Mouse (Mus musculus): ENCODE measurements around the gene Chrna4.

Gene Chrna4

DNA sequence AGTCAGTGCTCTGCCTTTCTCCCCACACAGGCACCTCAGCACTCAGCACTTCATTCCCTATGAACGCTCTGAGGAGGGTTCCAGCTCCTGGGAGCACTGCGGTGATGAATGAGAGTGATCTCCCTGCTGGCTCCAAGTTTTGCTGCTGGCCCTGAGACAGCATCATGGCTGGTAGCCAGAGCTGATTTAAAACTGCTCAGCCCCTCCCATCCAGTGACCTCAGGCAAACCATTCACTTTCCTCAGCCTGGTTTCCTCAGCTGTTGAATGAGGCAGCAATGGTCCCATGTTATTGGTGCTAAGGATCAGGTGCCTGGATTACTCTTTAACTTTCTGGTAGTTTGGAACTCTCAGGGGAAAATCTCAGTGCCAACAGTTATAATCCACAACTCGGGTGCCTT lies at the start of gene Chrna4:
TSS of gene Chrna4 (minus strand) at position 110 of the 400 bp plus-strand sequence.
- Histone ChIP-seq H3K27me3 (ENCODE audit: insufficient read depth, low read length) (peaks cover 56% of the 10 kb centered on the region), H3K4me3 (replicated peaks; ENCODE audit: low read length) (no peak within 1 kb of the TSS), H3K4me1 (replicated peaks; ENCODE audit: low read depth, low read length) (peaks cover 44% of the 10 kb centered on the region), H3K36me3 (ENCODE audit: insufficient read depth, low read length) (no peaks in the 10 kb centered on the region), H3K9me3 (ENCODE audit: low read length) (no peaks in the 10 kb centered on the region)
- TF ChIP-seq NANOG (IDR thresholded peaks at IDR 0.05; ENCODE audit: borderline replicate concordance, low read length) (no peak), CTCF (conservative IDR thresholded peaks at IDR 0.05; ENCODE audit: low read length) (no peak), POU5F1 (IDR thresholded peaks at IDR 0.05; ENCODE audit: borderline replicate concordance, low read length) (no peak)

DNA sequence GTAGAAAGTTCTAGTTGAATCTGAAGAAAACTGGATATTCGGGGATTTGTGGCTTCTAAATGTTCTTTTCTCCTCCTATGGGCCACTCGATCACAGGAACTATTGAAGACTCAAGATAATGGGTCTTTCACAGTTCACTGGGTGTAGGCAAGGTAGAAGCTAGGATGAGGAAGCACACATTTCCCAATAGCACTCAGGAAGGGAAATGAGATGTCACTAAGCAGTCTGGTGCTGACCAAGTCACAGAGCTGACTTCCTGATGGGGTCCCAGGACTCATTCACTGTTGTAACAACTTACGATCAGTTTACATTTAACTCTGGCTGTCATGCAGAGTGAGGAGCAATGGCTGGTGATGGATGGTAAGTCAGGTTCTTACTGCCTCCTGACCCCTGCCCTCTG lies 46.8 kb upstream of the Chrna4 start:
- H3K9me3 ChIP-seq (ENCODE audit: low read length), result no peaks in the 10 kb centered on the region
- no peaks in the 10 kb centered on the region for H3K36me3 ChIP-seq (ENCODE audit: insufficient read depth, low read length)
- no peak overlapping the region for H3K4me3 ChIP-seq (replicated peaks; ENCODE audit: low read length)
- peaks cover 4% of the 10 kb centered on the region; the same call in 1 of the 2 replicates for H3K27me3 ChIP-seq (ENCODE audit: insufficient read depth, low read length)
- TF ChIP-seq CTCF (conservative IDR thresholded peaks at IDR 0.05; ENCODE audit: low read length) (no peak), POU5F1 (IDR thresholded peaks at IDR 0.05; ENCODE audit: borderline replicate concordance, low read length) (no peak), NANOG (IDR thresholded peaks at IDR 0.05; ENCODE audit: borderline replicate concordance, low read length) (no peak)
- H3K4me1 ChIP-seq (replicated peaks; ENCODE audit: low read depth, low read length), result peaks cover 11% of the 10 kb centered on the region

DNA sequence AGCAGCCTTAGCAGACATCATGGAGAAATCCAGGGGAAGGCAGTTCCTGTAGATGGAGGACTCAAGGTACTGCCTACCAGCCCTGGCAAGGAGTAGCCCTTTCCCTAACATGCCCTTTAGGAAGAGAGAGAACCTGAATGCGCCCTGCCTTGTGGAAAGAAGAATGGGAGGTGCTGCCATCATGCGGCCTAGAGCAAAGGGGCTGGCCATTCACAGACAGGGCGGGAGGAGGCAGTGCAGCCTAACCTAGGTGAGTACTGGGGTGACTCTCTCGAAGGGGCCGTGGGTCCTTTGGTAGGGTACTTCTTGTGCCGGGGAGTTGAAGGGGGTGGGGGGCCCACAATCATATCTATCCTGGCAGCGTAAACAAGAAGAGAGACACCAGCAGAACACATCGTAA lies 41.7 kb upstream of the Chrna4 start:
- Histone ChIP-seq H3K4me3 (replicated peaks; ENCODE audit: low read length) (no peak overlapping the region), H3K36me3 (ENCODE audit: insufficient read depth, low read length) (no peaks in the 10 kb centered on the region), H3K27me3 (ENCODE audit: insufficient read depth, low read length) (no peaks in the 10 kb centered on the region), H3K9me3 (ENCODE audit: low read length) (no peaks in the 10 kb centered on the region), H3K4me1 (replicated peaks; ENCODE audit: low read depth, low read length) (peaks cover 14% of the 10 kb centered on the region)
- no peak for TF ChIP-seq POU5F1 (IDR thresholded peaks at IDR 0.05; ENCODE audit: borderline replicate concordance, low read length)
- no peak for TF ChIP-seq CTCF (conservative IDR thresholded peaks at IDR 0.05; ENCODE audit: low read length)
- no peak for TF ChIP-seq NANOG (IDR thresholded peaks at IDR 0.05; ENCODE audit: borderline replicate concordance, low read length)

DNA sequence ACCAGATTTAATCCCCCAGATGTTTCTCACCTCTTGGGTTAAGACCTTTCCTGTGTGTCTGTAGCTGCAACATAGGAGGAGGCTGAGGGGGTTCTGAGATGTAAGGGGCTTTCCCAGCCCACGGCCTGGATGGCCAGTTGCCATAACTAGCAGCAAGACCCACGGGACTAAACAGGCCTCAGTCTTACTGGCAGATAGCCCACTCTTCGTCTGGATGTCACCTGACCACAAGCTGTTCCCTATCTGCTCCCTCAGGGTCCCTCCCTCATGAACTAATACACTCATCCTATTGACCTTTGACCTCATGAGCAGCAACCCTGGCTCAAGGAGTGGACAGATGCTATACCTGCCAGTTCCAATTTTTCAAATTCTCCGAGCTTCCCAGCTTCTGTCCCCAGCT lies 40.6 kb upstream of the Chrna4 start:
- H3K9me3 ChIP-seq (ENCODE audit: low read length), result no peaks in the 10 kb centered on the region
- H3K4me3 ChIP-seq (replicated peaks; ENCODE audit: low read length), result no peak overlapping the region
- no peaks in the 10 kb centered on the region for H3K27me3 ChIP-seq (ENCODE audit: insufficient read depth, low read length)
- TF ChIP-seq POU5F1 (IDR thresholded peaks at IDR 0.05; ENCODE audit: borderline replicate concordance, low read length) (no peak), CTCF (conservative IDR thresholded peaks at IDR 0.05; ENCODE audit: low read length) (no peak), NANOG (IDR thresholded peaks at IDR 0.05; ENCODE audit: borderline replicate concordance, low read length) (no peak)
- H3K36me3 ChIP-seq (ENCODE audit: insufficient read depth, low read length), result no peaks in the 10 kb centered on the region
- peaks cover 14% of the 10 kb centered on the region for H3K4me1 ChIP-seq (replicated peaks; ENCODE audit: low read depth, low read length)

- TF ChIP-seq CTCF (conservative IDR thresholded peaks at IDR 0.05; ENCODE audit: low read length) (no peak), POU5F1 (IDR thresholded peaks at IDR 0.05; ENCODE audit: borderline replicate concordance, low read length) (no peak), NANOG (IDR thresholded peaks at IDR 0.05; ENCODE audit: borderline replicate concordance, low read length) (no peak)
- no peak overlapping the region for H3K4me3 ChIP-seq (replicated peaks; ENCODE audit: low read length)
- peaks cover 4% of the 10 kb centered on the region; the same call in 1 of the 2 replicates for H3K9me3 ChIP-seq (ENCODE audit: low read length)
- peaks cover 6% of the 10 kb centered on the region for H3K4me1 ChIP-seq (replicated peaks; ENCODE audit: low read depth, low read length)
- no peaks in the 10 kb centered on the region for H3K36me3 ChIP-seq (ENCODE audit: insufficient read depth, low read length)
- H3K27me3 ChIP-seq (ENCODE audit: insufficient read depth, low read length), result no peaks in the 10 kb centered on the region
These were observed 37.5 kb upstream of the Chrna4 start for GRCm38 (mm10) chr2:181080886-181081285.

GRCm38 (mm10) chr2:181079518-181079917 lies 36.2 kb upstream of the Chrna4 start:
- H3K9me3 ChIP-seq (ENCODE audit: low read length), result peaks cover 17% of the 10 kb centered on the region
- TF ChIP-seq CTCF (conservative IDR thresholded peaks at IDR 0.05; ENCODE audit: low read length) (no peak), NANOG (IDR thresholded peaks at IDR 0.05; ENCODE audit: borderline replicate concordance, low read length) (no peak), POU5F1 (IDR thresholded peaks at IDR 0.05; ENCODE audit: borderline replicate concordance, low read length) (no peak)
- no peak overlapping the region for H3K4me3 ChIP-seq (replicated peaks; ENCODE audit: low read length)

GRCm38 (mm10) chr2:181078908-181079307 lies 35.6 kb upstream of the Chrna4 start:
- peaks cover 6% of the 10 kb centered on the region for H3K4me1 ChIP-seq (replicated peaks; ENCODE audit: low read depth, low read length)
- H3K4me3 ChIP-seq (replicated peaks; ENCODE audit: low read length), result no peak overlapping the region
- H3K9me3 ChIP-seq (ENCODE audit: low read length), result peaks cover 19% of the 10 kb centered on the region
- no peaks in the 10 kb centered on the region for H3K36me3 ChIP-seq (ENCODE audit: insufficient read depth, low read length)
- H3K27me3 ChIP-seq (ENCODE audit: insufficient read depth, low read length), result no peaks in the 10 kb centered on the region
- no peak for TF ChIP-seq CTCF (conservative IDR thresholded peaks at IDR 0.05; ENCODE audit: low read length)
- TF ChIP-seq POU5F1 (IDR thresholded peaks at IDR 0.05; ENCODE audit: borderline replicate concordance, low read length), result no peak

More at GRCm38 (mm10) chr2:181079518-181079917, 36.2 kb upstream of the Chrna4 start:
- Histone ChIP-seq H3K36me3 (ENCODE audit: insufficient read depth, low read length) (no peaks in the 10 kb centered on the region), H3K27me3 (ENCODE audit: insufficient read depth, low read length) (no peaks in the 10 kb centered on the region), H3K4me1 (replicated peaks; ENCODE audit: low read depth, low read length) (peaks cover 6% of the 10 kb centered on the region)

DNA sequence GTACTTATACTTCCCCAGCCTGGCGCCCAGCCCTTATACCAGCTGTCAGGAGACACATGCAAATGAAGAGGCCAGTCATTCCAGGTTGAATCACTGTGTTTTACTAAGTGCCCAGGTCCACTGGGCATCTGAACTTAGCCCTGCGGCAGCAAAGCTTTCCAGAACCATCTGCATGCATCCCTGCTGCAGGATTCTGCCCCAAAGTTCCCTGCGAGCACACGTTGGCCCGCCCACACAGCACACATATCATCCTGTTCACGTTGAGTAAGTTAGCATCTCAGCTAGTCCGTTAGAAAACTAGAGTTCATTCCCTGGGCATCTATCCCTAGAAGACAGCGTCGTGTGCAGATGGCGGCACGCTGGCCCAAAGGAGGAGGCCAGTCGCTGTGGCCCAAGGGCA lies 32.2 kb upstream of the Chrna4 start:
- no peak for TF ChIP-seq CTCF (conservative IDR thresholded peaks at IDR 0.05; ENCODE audit: low read length)
- no peak for TF ChIP-seq POU5F1 (IDR thresholded peaks at IDR 0.05; ENCODE audit: borderline replicate concordance, low read length)
- TF ChIP-seq NANOG (IDR thresholded peaks at IDR 0.05; ENCODE audit: borderline replicate concordance, low read length), result no peak
- Histone ChIP-seq H3K27me3 (ENCODE audit: insufficient read depth, low read length) (no peaks in the 10 kb centered on the region), H3K4me3 (replicated peaks; ENCODE audit: low read length) (no peak overlapping the region), H3K4me1 (replicated peaks; ENCODE audit: low read depth, low read length) (0 out of 2 replicates have a peak, but pooled peaks cover under 1% of the 10 kb centered on the region), H3K9me3 (ENCODE audit: low read length) (peaks cover 19% of the 10 kb centered on the region), H3K36me3 (ENCODE audit: insufficient read depth, low read length) (no peaks in the 10 kb centered on the region)

GRCm38 (mm10) chr2:181072403-181072714 lies 29.0 kb upstream of the Chrna4 start:
- Histone ChIP-seq H3K4me1 (replicated peaks; ENCODE audit: low read depth, low read length) (no peaks in the 10 kb centered on the region), H3K36me3 (ENCODE audit: insufficient read depth, low read length) (no peaks in the 10 kb centered on the region), H3K4me3 (replicated peaks; ENCODE audit: low read length) (no peak overlapping the region), H3K27me3 (ENCODE audit: insufficient read depth, low read length) (no peaks in the 10 kb centered on the region), H3K9me3 (ENCODE audit: low read length) (peaks cover 19% of the 10 kb centered on the region)
- TF ChIP-seq NANOG (IDR thresholded peaks at IDR 0.05; ENCODE audit: borderline replicate concordance, low read length) (no peak), POU5F1 (IDR thresholded peaks at IDR 0.05; ENCODE audit: borderline replicate concordance, low read length) (no peak), CTCF (conservative IDR thresholded peaks at IDR 0.05; ENCODE audit: low read length) (no peak)

Data from E14TG2a.4 (cell line).